Mouse (Mus musculus) liver, embryonic 14.5 days (tissue): ENCODE data around the gene Bves. TPM values are rescaled to one million over a fixed set of nuclear protein-coding genes. Genes with fewer than 3 reads are reported as not detected.
A peak's percentile ranks its signal among the peaks of the same experiment; 100 is the strongest.

Experiments
- ATAC-seq: fragments of 200-750 bp; cut with Nextera tagmentation; 2 replicates; pipeline ENCODE4 v1.8.0; 2017; ENCODE audit warnings: moderate number of reproducible peaks, mild to moderate bottlenecking, moderate library complexity; ENCODE audit not compliant: insufficient read depth
- DNase-seq, 3 experiments: peaks; one replicate each; pipeline ENCODE4 v3.0.0-alpha.2; 2012 to 2013; ENCODE audit warnings: low read depth in 3 of 3, low spot score in 3 of 3
- H3K27ac ChIP-seq: fragments of 300-500 bp; sonication (generic); 2 replicates; pipeline ENCODE4 v1.5.1; 2014; ENCODE audit warnings: moderate library complexity, mild to moderate bottlenecking, control low read depth, inconsistent platforms
- H3K27me3 ChIP-seq: fragments of 300-500 bp; sonication (generic); 2 replicates; pipeline ENCODE4 v1.6.1; 2014; ENCODE audit warnings: mild to moderate bottlenecking, low read length, moderate library complexity; ENCODE audit not compliant: control insufficient read depth, insufficient read depth
- H3K36me3 ChIP-seq: fragments of 300-500 bp; sonication (generic); replicated peaks from 2 replicates; pipeline ENCODE4 v1.6.1; 2014; ENCODE audit warnings: low read depth; ENCODE audit not compliant: control insufficient read depth, insufficient read depth
- H3K4me1 ChIP-seq, 2 experiments: fragments of 200-500 bp in 1 of 2; fragments of 300-500 bp in 1 of 2; sonication (generic) in 1 of 2; replicated peaks; 2 replicates each; pipeline ENCODE4 v1.6.1; 2012 to 2014; ENCODE audit warnings: antibody characterized with exemption in 1 of 2, inconsistent platforms in 1 of 2, low read length in 1 of 2; ENCODE audit not compliant: control insufficient read depth in 2 of 2, insufficient read depth in 2 of 2
- H3K4me2 ChIP-seq: fragments of 300-500 bp; sonication (generic); 2 replicates; pipeline ENCODE4 v1.6.1; 2014; ENCODE audit warnings: low read depth, mild to moderate bottlenecking, control low read depth, moderate library complexity
- H3K4me3 ChIP-seq, 2 experiments: fragments of 200-500 bp in 1 of 2; fragments of 300-500 bp in 1 of 2; sonication (generic) in 1 of 2; 2 replicates each; pipeline ENCODE4 v1.5.1; 2012 to 2014; ENCODE audit warnings: low read depth in 2 of 2, low read length in 2 of 2, mild to moderate bottlenecking in 2 of 2, control low read depth in 1 of 2, inconsistent platforms in 1 of 2, moderate library complexity in 1 of 2; ENCODE audit not compliant: insufficient read depth in 1 of 2
- H3K9ac ChIP-seq: fragments of 300-500 bp; sonication (generic); replicated peaks from 2 replicates; pipeline ENCODE4 v1.6.1; 2014; ENCODE audit warnings: mild to moderate bottlenecking, control low read depth, moderate library complexity
- H3K9me3 ChIP-seq: fragments of 300-500 bp; sonication (generic); 2 replicates; pipeline ENCODE4 v1.6.1; 2016; ENCODE audit warnings: low read length, mixed read lengths; ENCODE audit not compliant: control insufficient read depth
- CTCF ChIP-seq: IDR thresholded peaks from 2 replicates; pipeline ENCODE4 v1.5.1; 2016; ENCODE audit warnings: antibody characterized with exemption, low read depth, control low read depth
- EP300 ChIP-seq: IDR thresholded peaks from 2 replicates; pipeline ENCODE4 v1.6.1; 2016; ENCODE audit warnings: antibody characterized with exemption, low read depth
- WGBS: fragments of 180-500 bp; shearing (Covaris S2); extraction: QIAGEN DNeasy Blood & Tissue Kit; methylation state at CpG from one replicate; pipeline ENCODE4 v1.1.7; 2014; ENCODE audit not compliant: insufficient replicate concordance; 5-methylcytosine and 5-hydroxymethylcytosine counted together
- polyA plus RNA-seq, 2 experiments: library from polyadenylated mRNA; depleted of rRNA in 1 of 2; stranded (reverse) in 1 of 2; unstranded in 1 of 2; fragments of >200 nt; fragmentation: Nextera tagmentation in 1 of 2; extraction: Ambion mirVana in 1 of 2; gene quantifications; 2 replicates each; pipeline versions ENCODE4 v1.2.1 to v1.2.3; 2012 to 2014

Bves gene
- polyA plus RNA-seq, 2 experiments, result 0.02 TPM; not detected in 1

DNA sequence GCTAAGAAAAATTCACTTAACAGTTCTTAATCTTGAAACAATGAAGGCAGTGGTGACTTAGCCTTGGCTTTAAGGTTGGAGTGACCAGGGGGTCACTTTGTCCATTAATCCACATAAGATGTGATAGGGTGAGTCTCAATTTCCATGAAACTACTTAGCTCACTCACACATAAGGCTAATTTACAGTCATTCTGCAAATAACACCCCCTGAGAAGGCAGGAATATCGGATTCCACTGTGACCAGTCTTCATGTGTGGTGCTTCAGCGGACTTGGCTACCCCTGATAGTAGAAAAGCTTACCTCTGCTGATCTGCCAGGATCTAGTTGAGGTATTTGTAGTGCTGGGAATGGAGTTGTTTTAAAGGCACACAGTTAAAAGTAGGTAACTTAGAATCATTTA is 35.0 kb downstream of the Bves start:
- no peak for DNase-seq
- no peak overlapping the region for H3K27ac ChIP-seq
- H3K4me1 ChIP-seq, result no peaks in the 10 kb centered on the region
- H3K4me3 ChIP-seq, result no peak overlapping the region
- no peak overlapping the region for H3K4me2 ChIP-seq
- H3K27me3 ChIP-seq, result no peaks in the 10 kb centered on the region
- TF ChIP-seq EP300, result no peak
- no peak for TF ChIP-seq CTCF
- no peak overlapping the region for H3K9ac ChIP-seq
- no peaks in the 10 kb centered on the region for H3K36me3 ChIP-seq
- no peak for ATAC-seq
- H3K9me3 ChIP-seq, result no peaks in the 10 kb centered on the region
- 69% methylated on average over 2 of the region's 2 CpGs for WGBS

DNA sequence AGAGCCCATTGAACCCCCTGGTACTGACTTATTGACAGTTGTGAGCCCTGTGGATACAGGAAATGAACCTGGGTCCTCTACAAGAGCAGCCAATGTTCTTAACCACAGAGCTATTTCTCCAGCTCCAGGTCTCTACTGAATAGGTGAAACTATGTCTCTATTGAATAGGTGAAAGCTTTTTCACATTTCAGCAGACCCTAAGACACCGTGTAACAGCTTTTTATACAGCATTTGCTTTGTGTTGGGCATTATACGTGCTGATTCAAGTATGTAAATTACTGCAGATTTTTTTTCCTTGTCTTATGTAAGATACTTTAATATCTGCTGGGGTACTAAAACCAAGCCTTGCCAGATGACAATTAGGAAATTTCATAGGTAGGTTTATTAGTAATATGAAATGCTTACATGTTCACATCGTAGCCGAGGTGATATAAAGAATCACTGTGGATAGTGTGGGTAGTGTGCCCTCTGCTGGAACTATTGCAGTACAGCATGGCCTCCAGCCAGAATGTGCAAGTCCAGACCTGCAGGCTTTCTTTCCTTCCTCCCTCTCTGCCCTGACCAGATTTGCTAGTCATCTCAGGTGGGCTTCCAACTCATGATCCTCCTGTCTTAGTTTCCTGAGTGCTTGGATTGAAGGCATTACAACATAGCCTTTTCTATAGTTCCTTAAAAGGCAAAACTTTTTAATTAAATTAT is 37.6 kb downstream of the Bves start:
- Histone ChIP-seq H3K36me3 (no peaks in the 10 kb centered on the region), H3K4me2 (no peak overlapping the region), H3K9ac (no peak overlapping the region), H3K27me3 (no peaks in the 10 kb centered on the region), H3K4me3 (no peak overlapping the region), H3K9me3 (no peaks in the 10 kb centered on the region), H3K4me1 (0 out of 4 replicates have a peak, but pooled peaks cover 0 to 3% of the 10 kb centered on the region in 2 experiments), H3K27ac (no peak overlapping the region)
- peak; percentile 9 to 32 (median 30) for DNase-seq
- 46% methylated on average over 4 of the region's 4 CpGs for WGBS
- TF ChIP-seq CTCF, result peak; percentile 85
- no peak for TF ChIP-seq EP300
- ATAC-seq, result no peak

DNA sequence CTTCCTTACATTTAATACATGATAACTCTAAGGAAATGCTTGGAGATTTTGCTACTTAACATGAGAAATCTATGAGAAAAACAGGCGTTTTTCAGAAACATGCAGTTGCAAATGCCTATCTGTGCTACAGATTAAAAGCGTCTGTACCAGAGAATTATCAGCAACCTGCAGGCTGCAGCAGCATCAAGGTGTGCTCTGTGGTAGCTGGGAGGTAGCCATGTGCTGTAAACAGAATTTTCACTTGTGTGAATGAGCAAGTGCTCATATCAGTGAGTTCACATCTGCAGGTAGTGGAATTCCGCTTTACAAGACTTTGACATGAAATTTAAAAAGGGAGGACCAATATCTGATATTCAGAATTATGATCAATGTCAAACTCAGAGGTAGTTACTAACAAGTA is 42.7 kb downstream of the Bves start:
- no peak overlapping the region for H3K27ac ChIP-seq
- no peak for TF ChIP-seq CTCF
- TF ChIP-seq EP300, result peak; percentile 74
- H3K4me2 ChIP-seq, result no peak overlapping the region
- H3K4me3 ChIP-seq, result no peak overlapping the region
- no peaks in the 10 kb centered on the region for H3K9me3 ChIP-seq
- WGBS, result 14% methylated on average over 3 of the region's 3 CpGs
- ATAC-seq (peak; percentile 68), DNase-seq (peak in 1 of 3 experiments; percentile 22)
- H3K36me3 ChIP-seq, result no peaks in the 10 kb centered on the region
- H3K27me3 ChIP-seq, result no peaks in the 10 kb centered on the region
- no peak overlapping the region for H3K9ac ChIP-seq
- H3K4me1 ChIP-seq, result peaks cover 2 to 3% of the 10 kb centered on the region in 2 experiments; a peak in 1 of 4 replicates

DNA sequence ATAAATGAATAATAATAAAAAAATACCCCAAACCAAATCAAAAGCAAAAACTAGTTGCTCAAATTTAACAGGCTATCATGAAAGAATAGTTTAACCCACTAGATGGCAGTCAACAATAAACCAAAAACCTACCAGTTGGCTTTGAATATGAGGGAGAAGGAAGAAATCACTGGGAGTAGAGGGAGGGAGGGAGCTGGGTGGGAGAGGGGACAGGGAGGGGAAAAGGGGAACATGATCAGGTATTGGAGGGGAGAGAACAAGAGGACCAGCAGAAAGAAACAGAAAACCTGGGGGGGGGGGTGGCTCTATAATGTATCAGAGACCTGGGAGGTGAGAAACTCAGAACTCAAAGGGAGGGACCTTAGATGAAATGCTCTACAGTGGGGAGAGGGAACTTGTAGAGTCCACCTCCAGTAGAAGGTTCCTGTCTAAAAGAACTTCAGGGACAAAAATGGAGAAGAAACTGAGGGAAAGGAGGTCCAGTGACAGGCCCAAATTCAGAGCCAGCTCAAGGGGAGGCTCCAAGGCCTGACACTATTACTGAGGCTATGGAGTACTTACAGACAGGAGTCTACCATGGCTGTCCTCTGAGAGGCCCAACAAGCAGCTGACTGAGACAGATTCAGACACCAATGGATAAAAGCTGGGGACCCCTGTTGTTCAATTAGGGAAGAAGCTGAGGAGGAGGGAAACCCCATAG is 46.5 kb downstream of the Bves start:
- H3K9ac ChIP-seq, result no peak overlapping the region
- H3K4me1 ChIP-seq, result peaks cover 2 to 3% of the 10 kb centered on the region in 2 experiments; a peak in 1 of 4 replicates
- no peak overlapping the region for H3K27ac ChIP-seq
- H3K36me3 ChIP-seq, result no peaks in the 10 kb centered on the region
- H3K4me2 ChIP-seq, result no peak overlapping the region
- TF ChIP-seq EP300, result no peak
- TF ChIP-seq CTCF, result no peak; the same call in 1 of the 2 replicates
- no peak for ATAC-seq
- H3K27me3 ChIP-seq, result no peaks in the 10 kb centered on the region
- DNase-seq, result no peak
- H3K9me3 ChIP-seq, result no peaks in the 10 kb centered on the region
- no peak overlapping the region for H3K4me3 ChIP-seq

DNA sequence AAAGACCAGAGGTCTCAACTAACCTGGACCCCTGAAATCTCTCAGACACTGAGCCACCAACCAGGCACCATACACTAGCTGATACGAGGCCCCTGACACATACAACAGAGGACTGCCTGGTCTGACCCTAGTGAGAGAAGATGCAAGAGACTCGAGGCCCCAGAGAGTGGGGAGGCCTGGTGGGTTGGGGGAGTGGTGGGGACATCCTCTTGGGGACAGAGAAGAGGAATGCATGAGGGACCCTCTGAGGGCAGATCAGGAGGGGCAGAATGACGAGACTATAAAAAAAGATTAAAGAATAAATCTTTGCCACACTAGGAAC is 47.0 kb downstream of the Bves start:
- no peaks in the 10 kb centered on the region for H3K9me3 ChIP-seq
- DNase-seq (no peak), ATAC-seq (no peak)
- peaks cover 2 to 3% of the 10 kb centered on the region in 2 experiments; a peak in 1 of 4 replicates for H3K4me1 ChIP-seq
- no peaks in the 10 kb centered on the region for H3K36me3 ChIP-seq
- TF ChIP-seq CTCF (no peak), EP300 (no peak)
- no peak overlapping the region for H3K9ac ChIP-seq
- no peak overlapping the region for H3K27ac ChIP-seq
- no peak overlapping the region for H3K4me2 ChIP-seq
- no peak overlapping the region for H3K4me3 ChIP-seq
- 49% methylated on average over 3 of the region's 3 CpGs for WGBS
- H3K27me3 ChIP-seq, result no peaks in the 10 kb centered on the region
